Mouse (Mus musculus) forebrain, embryonic 14.5 days (tissue): ENCODE measurements around the gene Smurf2. TPM values are rescaled to one million over a fixed set of nuclear protein-coding genes. Genes with fewer than 3 reads are reported as not detected.
A peak's percentile ranks its signal among the peaks of the same experiment; 100 is the strongest.
"Not testable (repeated sequence)": the region's sequence is repeated elsewhere in the genome, so short reads cannot be mapped to it uniquely, and the experiment has no call there.

Experiments
- ATAC-seq: fragments of 200-750 bp; cut with Nextera tagmentation; 2 replicates; pipeline ENCODE4 v1.8.0; 2017; ENCODE audit warnings: mild to moderate bottlenecking, moderate library complexity
- DNase-seq: peaks from one replicate; pipeline ENCODE4 v3.0.0-alpha.2; 2015; ENCODE audit warnings: low spot score
- H3K27ac ChIP-seq: fragments of 300-500 bp; sonication (generic); 2 replicates; pipeline ENCODE4 v1.5.1; 2014; ENCODE audit warnings: low read depth, mild to moderate bottlenecking, control low read depth, low read length, moderate library complexity
- H3K27me3 ChIP-seq: fragments of 300-500 bp; sonication (generic); replicated peaks from 2 replicates; pipeline ENCODE4 v1.6.1; 2014; ENCODE audit warnings: low read length, control low read depth, mixed read lengths; ENCODE audit not compliant: control insufficient read depth, insufficient read depth
- H3K36me3 ChIP-seq: fragments of 300-500 bp; sonication (generic); 2 replicates; pipeline ENCODE4 v1.6.1; 2014; ENCODE audit warnings: low read length, control low read depth; ENCODE audit not compliant: control insufficient read depth, insufficient read depth
- H3K4me1 ChIP-seq: fragments of 300-500 bp; sonication (generic); 2 replicates; pipeline ENCODE4 v1.6.1; 2014; ENCODE audit warnings: antibody characterized with exemption, low read length, control low read depth; ENCODE audit not compliant: control insufficient read depth, insufficient read depth
- H3K4me2 ChIP-seq: fragments of 300-500 bp; sonication (generic); 2 replicates; pipeline ENCODE4 v1.6.1; 2014; ENCODE audit warnings: mild to moderate bottlenecking, control low read depth, low read length
- H3K4me3 ChIP-seq: fragments of 300-500 bp; sonication (generic); 2 replicates; pipeline ENCODE4 v1.5.1; 2014; ENCODE audit warnings: low read depth, low read length, control low read depth
- H3K9ac ChIP-seq: fragments of 300-500 bp; sonication (generic); 2 replicates; pipeline ENCODE4 v1.6.1; 2014; ENCODE audit warnings: mild to moderate bottlenecking, low read length, control low read depth, moderate library complexity
- H3K9me3 ChIP-seq: fragments of 300-500 bp; sonication (generic); replicated peaks from 2 replicates; pipeline ENCODE4 v1.6.1; 2016; ENCODE audit warnings: low read length, control low read depth, mixed read lengths; ENCODE audit not compliant: control insufficient read depth
- WGBS: fragments of 180-500 bp; shearing (Covaris S2); extraction: QIAGEN DNeasy Blood & Tissue Kit; methylation state at CpG from one replicate; pipeline ENCODE4 v1.1.7; 2014; 5-methylcytosine and 5-hydroxymethylcytosine counted together
- polyA plus RNA-seq: library from polyadenylated mRNA; unstranded; fragments of >200 nt; fragmentation: Nextera tagmentation; extraction: Ambion mirVana; gene quantifications from 2 replicates; pipeline ENCODE4 v1.2.1, GENCODE M21; 2014

Gene Smurf2
- polyA plus RNA-seq, 1 experiment from 2014 or later: 20.0 TPM

- H3K4me1 ChIP-seq: peaks cover 6% of the 10 kb centered on the region
- H3K4me3 ChIP-seq: no peak overlapping the region
- no peak for DNase-seq
- H3K9ac ChIP-seq: no peak overlapping the region
- WGBS: 89% methylated on average over 14 of the region's 14 CpGs
- no peak overlapping the region for H3K4me2 ChIP-seq
- H3K9me3 ChIP-seq: no peaks in the 10 kb centered on the region
- no peak overlapping the region for H3K27ac ChIP-seq
- peaks cover 88% of the 10 kb centered on the region for H3K36me3 ChIP-seq
- no peak for ATAC-seq
- no peaks in the 10 kb centered on the region for H3K27me3 ChIP-seq
Observed at GRCm38 (mm10) chr11:106814601-106815320, 105.8 kb downstream of the Smurf2 start.

GRCm38 (mm10) chr11:106812410-106813136, 107.9 kb downstream of the Smurf2 start:
- Histone ChIP-seq H3K9ac (no peak overlapping the region), H3K27ac (no peak overlapping the region), H3K27me3 (no peaks in the 10 kb centered on the region), H3K36me3 (peaks cover 89% of the 10 kb centered on the region), H3K4me2 (no peak overlapping the region), H3K4me3 (no peak overlapping the region), H3K9me3 (no peaks in the 10 kb centered on the region), H3K4me1 (0 out of 2 replicates have a peak, but pooled peaks cover 2% of the 10 kb centered on the region)
- DNase-seq: no peak
- 90% methylated on average over 7 of the region's 7 CpGs for WGBS
- ATAC-seq: no peak

- ATAC-seq, H3K27ac ChIP-seq, H3K9ac ChIP-seq, H3K4me1 ChIP-seq, DNase-seq, H3K27me3 ChIP-seq, H3K4me3 ChIP-seq, H3K4me2 ChIP-seq, H3K9me3 ChIP-seq: not testable (repeated sequence)
- 76% methylated on average over 1 of the region's 1 CpGs for WGBS
- H3K36me3 ChIP-seq: peaks cover 71% of the 10 kb centered on the region
Observed at GRCm38 (mm10) chr11:106807442-106807841, 113.1 kb downstream of the Smurf2 start.

GRCm38 (mm10) chr11:106802069-106802627, 118.4 kb downstream of the Smurf2 start:
- WGBS: 87% methylated on average over 10 of the region's 10 CpGs
- H3K9ac ChIP-seq: no peak overlapping the region
- no peak overlapping the region for H3K4me2 ChIP-seq
- H3K9me3 ChIP-seq: no peaks in the 10 kb centered on the region
- H3K36me3 ChIP-seq: peaks cover 81% of the 10 kb centered on the region
- no peak overlapping the region for H3K27ac ChIP-seq
- ATAC-seq (no peak), DNase-seq (no peak)
- H3K4me1 ChIP-seq: no peaks in the 10 kb centered on the region
- H3K27me3 ChIP-seq: no peaks in the 10 kb centered on the region
- no peak overlapping the region for H3K4me3 ChIP-seq

- Histone ChIP-seq H3K4me3 (no peak overlapping the region), H3K9ac (no peak overlapping the region), H3K4me1 (no peaks in the 10 kb centered on the region), H3K27ac (no peak overlapping the region), H3K27me3 (no peaks in the 10 kb centered on the region), H3K36me3 (peaks cover 70% of the 10 kb centered on the region), H3K9me3 (no peaks in the 10 kb centered on the region), H3K4me2 (no peak overlapping the region)
- 83% methylated on average over 9 of the region's 9 CpGs for WGBS
- no peak for DNase-seq
- no peak for ATAC-seq
Observed at GRCm38 (mm10) chr11:106795679-106796078, 124.8 kb downstream of the Smurf2 start.

GRCm38 (mm10) chr11:106793846-106794245, 126.7 kb downstream of the Smurf2 start:
- Histone ChIP-seq H3K4me3 (no peak overlapping the region), H3K27me3 (no peaks in the 10 kb centered on the region), H3K4me1 (peaks cover 4% of the 10 kb centered on the region; the same call in 1 of the 2 replicates), H3K36me3 (peaks cover 51% of the 10 kb centered on the region), H3K27ac (no peak overlapping the region), H3K9me3 (no peaks in the 10 kb centered on the region), H3K9ac (no peak overlapping the region), H3K4me2 (no peak overlapping the region)
- no peak for ATAC-seq
- whole genome bisulfite sequencing: 80% methylated on average over 4 of the region's 4 CpGs
- no peak for DNase-seq

GRCm38 (mm10) chr11:106789649-106790048, 130.9 kb downstream of the Smurf2 start:
- no peaks in the 10 kb centered on the region for H3K27me3 ChIP-seq
- H3K36me3 ChIP-seq: peaks cover 41% of the 10 kb centered on the region
- H3K9ac ChIP-seq: peak overlapping the region; percentile 100
- H3K27ac ChIP-seq: peak overlapping the region; percentile 99
- no peaks in the 10 kb centered on the region for H3K9me3 ChIP-seq
- peak overlapping the region; percentile 72 for H3K4me2 ChIP-seq
- ATAC-seq (no peak), DNase-seq (peak; percentile 47)
- 0% methylated on average over 6 of the region's 6 CpGs for WGBS
- H3K4me3 ChIP-seq: peak overlapping the region; percentile 98
- H3K4me1 ChIP-seq: peaks cover 15% of the 10 kb centered on the region

GRCm38 (mm10) chr11:106788775-106789459, 131.6 kb downstream of the Smurf2 start, which contains the start of the genes Ddx5 and Cep95:
Ddx5 (minus strand) TSS chr11:106789185.
Cep95 (plus strand) TSS chr11:106789252.
- Histone ChIP-seq H3K27me3 (no peaks in the 10 kb centered on the region), H3K9me3 (no peaks in the 10 kb centered on the region), H3K4me3 (peak within 1 kb of the TSS; percentile 98), H3K4me1 (peaks cover 15% of the 10 kb centered on the region), H3K27ac (peak within 1 kb of the TSS; percentile 99), H3K9ac (peak within 1 kb of the TSS; percentile 100), H3K36me3 (peaks cover 41% of the 10 kb centered on the region), H3K4me2 (peak within 1 kb of the TSS; percentile 72)
- WGBS: 0% methylated on average over 57 of the region's 58 CpGs
- ATAC-seq (peak; percentile 91), DNase-seq (peak; percentile 99)
